Mouse (Mus musculus): ENCODE data around the gene Msi2. TPM values are rescaled to one million over a fixed set of nuclear protein-coding genes. Genes with fewer than 3 reads are reported as not detected.

The Msi2 gene
- total and polyA plus RNA-seq, 2 experiments from 2014 or later = 26.9 to 133 TPM

GRCm38 (mm10) chr11:88604635-88605034 is 113.7 kb downstream of the Msi2 start:
- H3K36me3 ChIP-seq (ENCODE audit: insufficient read depth, low read length) = no peaks in the 10 kb centered on the region
- H3K4me3 ChIP-seq (ENCODE audit: low read depth, low read length) = no peak overlapping the region
- H3K9me3 ChIP-seq (ENCODE audit: low read length) = no peaks in the 10 kb centered on the region
- TF ChIP-seq CTCF (IDR thresholded peaks at IDR 0.05) = no peak
- H3K27me3 ChIP-seq (ENCODE audit: insufficient read depth, low read length) = no peaks in the 10 kb centered on the region
- DNase-seq (ENCODE audit: low spot score) (no peak), ATAC-seq (ENCODE audit: low FRiP score) (no peak)
- H3K9ac ChIP-seq (replicated peaks; ENCODE audit: low read length, poor library complexity, severe bottlenecking) = no peak overlapping the region
- peaks cover 10% of the 10 kb centered on the region for H3K4me1 ChIP-seq (ENCODE audit: insufficient read depth, low read length)
- H3K4me2 ChIP-seq (ENCODE audit: low read depth, low read length, poor library complexity, severe bottlenecking) = no peak overlapping the region
- H3K27ac ChIP-seq (ENCODE audit: low read depth, low read length) = no peak overlapping the region
- WGBS = 56% methylated on average over 2 of the region's 2 CpGs

DNA sequence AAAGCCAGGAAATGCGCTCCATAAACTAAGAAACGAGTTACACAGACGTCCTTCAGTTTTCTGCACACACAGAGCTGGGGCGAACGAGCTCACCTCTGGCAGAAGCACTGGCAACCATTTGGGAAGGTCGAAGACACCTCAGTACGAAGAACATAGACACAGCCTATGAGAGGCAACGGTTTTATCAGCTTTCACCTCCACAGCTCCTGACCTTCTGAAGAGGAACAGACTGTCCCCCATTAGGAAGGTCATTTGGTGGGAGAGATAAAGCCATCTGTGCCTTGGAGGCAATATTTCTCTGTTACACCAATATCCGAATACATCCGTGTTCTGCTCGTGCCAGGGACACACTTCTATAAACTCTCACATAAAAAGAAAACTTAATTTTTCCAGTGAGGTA is 114.9 kb downstream of the Msi2 start:
- no peaks in the 10 kb centered on the region for H3K9me3 ChIP-seq (ENCODE audit: low read length)
- H3K9ac ChIP-seq (replicated peaks; ENCODE audit: low read length, poor library complexity, severe bottlenecking) = no peak overlapping the region
- ATAC-seq (ENCODE audit: low FRiP score) = no peak
- no peaks in the 10 kb centered on the region for H3K27me3 ChIP-seq (ENCODE audit: insufficient read depth, low read length)
- 90% methylated on average over 11 of the region's 11 CpGs for WGBS
- H3K4me2 ChIP-seq (ENCODE audit: low read depth, low read length, poor library complexity, severe bottlenecking) = no peak overlapping the region
- no peak for DNase-seq (ENCODE audit: low spot score)
- H3K27ac ChIP-seq (ENCODE audit: low read depth, low read length) = no peak overlapping the region
- peaks cover 12% of the 10 kb centered on the region for H3K4me1 ChIP-seq (ENCODE audit: insufficient read depth, low read length)
- no peaks in the 10 kb centered on the region for H3K36me3 ChIP-seq (ENCODE audit: insufficient read depth, low read length)
- no peak for TF ChIP-seq CTCF (IDR thresholded peaks at IDR 0.05)
- no peak overlapping the region for H3K4me3 ChIP-seq (ENCODE audit: low read depth, low read length)

DNA sequence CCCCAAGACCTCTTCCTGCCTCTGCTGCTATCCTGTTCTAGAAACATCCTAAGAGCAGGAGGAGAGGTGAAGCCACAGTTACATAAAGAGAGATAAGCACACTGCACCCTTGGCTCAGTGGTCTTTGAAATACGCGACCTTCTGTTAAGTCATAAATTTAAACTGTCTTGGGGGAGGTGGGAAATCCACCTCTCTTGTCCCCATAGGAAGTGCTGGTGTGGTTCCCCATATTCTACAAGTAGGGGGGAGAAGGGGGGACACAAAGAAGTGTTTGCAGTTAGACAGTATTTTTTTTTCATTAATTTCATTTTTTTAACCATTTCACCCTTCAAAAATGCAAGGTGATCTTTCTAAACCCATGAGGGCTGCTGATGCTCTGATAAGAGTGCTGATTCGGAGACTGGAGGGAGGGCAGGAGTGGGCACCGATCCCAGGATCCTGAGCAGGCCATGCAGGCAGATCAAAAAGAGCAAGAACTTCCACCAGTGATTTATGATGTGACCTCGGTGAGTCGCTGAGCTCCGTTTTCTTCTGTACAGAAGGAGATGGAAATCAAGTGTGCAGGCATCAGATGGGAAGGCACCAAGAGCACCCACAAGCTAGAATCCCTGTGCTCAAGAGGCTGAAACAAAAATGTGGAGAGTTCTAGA is 115.7 kb downstream of the Msi2 start:
- H3K36me3 ChIP-seq (ENCODE audit: insufficient read depth, low read length) = no peaks in the 10 kb centered on the region
- H3K9ac ChIP-seq (replicated peaks; ENCODE audit: low read length, poor library complexity, severe bottlenecking) = no peak overlapping the region
- TF ChIP-seq CTCF (IDR thresholded peaks at IDR 0.05) = no peak
- 90% methylated on average over 7 of the region's 7 CpGs for WGBS
- H3K27ac ChIP-seq (ENCODE audit: low read depth, low read length) = no peak overlapping the region
- DNase-seq (ENCODE audit: low spot score) (no peak), ATAC-seq (ENCODE audit: low FRiP score) (no peak)
- no peaks in the 10 kb centered on the region for H3K9me3 ChIP-seq (ENCODE audit: low read length)
- no peaks in the 10 kb centered on the region for H3K27me3 ChIP-seq (ENCODE audit: insufficient read depth, low read length)
- H3K4me3 ChIP-seq (ENCODE audit: low read depth, low read length) = no peak overlapping the region
- peaks cover 8% of the 10 kb centered on the region for H3K4me1 ChIP-seq (ENCODE audit: insufficient read depth, low read length)
- H3K4me2 ChIP-seq (ENCODE audit: low read depth, low read length, poor library complexity, severe bottlenecking) = no peak overlapping the region

- no peak overlapping the region for H3K4me3 ChIP-seq (ENCODE audit: low read depth, low read length)
- no peak overlapping the region for H3K27ac ChIP-seq (ENCODE audit: low read depth, low read length)
- H3K9ac ChIP-seq (replicated peaks; ENCODE audit: low read length, poor library complexity, severe bottlenecking) = no peak overlapping the region
- peaks cover 4% of the 10 kb centered on the region for H3K4me1 ChIP-seq (ENCODE audit: insufficient read depth, low read length)
- WGBS = 88% methylated on average over 3 of the region's 3 CpGs
- no peaks in the 10 kb centered on the region for H3K36me3 ChIP-seq (ENCODE audit: insufficient read depth, low read length)
- H3K27me3 ChIP-seq (ENCODE audit: insufficient read depth, low read length) = no peaks in the 10 kb centered on the region
- no peaks in the 10 kb centered on the region for H3K9me3 ChIP-seq (ENCODE audit: low read length)
- no peak for ATAC-seq (ENCODE audit: low FRiP score)
- H3K4me2 ChIP-seq (ENCODE audit: low read depth, low read length, poor library complexity, severe bottlenecking) = no peak overlapping the region
- no peak for DNase-seq (ENCODE audit: low spot score)
- TF ChIP-seq CTCF (IDR thresholded peaks at IDR 0.05) = no peak
Observed at GRCm38 (mm10) chr11:88600194-88600593, 118.1 kb downstream of the Msi2 start.

GRCm38 (mm10) chr11:88599332-88600130 is 118.8 kb downstream of the Msi2 start:
- WGBS = 56% methylated on average over 17 of the region's 17 CpGs
- TF ChIP-seq CTCF (IDR thresholded peaks at IDR 0.05) = no peak
- H3K4me2 ChIP-seq (ENCODE audit: low read depth, low read length, poor library complexity, severe bottlenecking) = no peak overlapping the region
- H3K9me3 ChIP-seq (ENCODE audit: low read length) = no peaks in the 10 kb centered on the region
- H3K4me3 ChIP-seq (ENCODE audit: low read depth, low read length) = no peak overlapping the region
- H3K4me1 ChIP-seq (ENCODE audit: insufficient read depth, low read length) = peaks cover 4% of the 10 kb centered on the region
- no peak overlapping the region for H3K9ac ChIP-seq (replicated peaks; ENCODE audit: low read length, poor library complexity, severe bottlenecking)
- DNase-seq (ENCODE audit: low spot score) (no peak), ATAC-seq (ENCODE audit: low FRiP score) (no peak)
- no peaks in the 10 kb centered on the region for H3K27me3 ChIP-seq (ENCODE audit: insufficient read depth, low read length)
- no peaks in the 10 kb centered on the region for H3K36me3 ChIP-seq (ENCODE audit: insufficient read depth, low read length)
- peak overlapping the region; percentile 1; the same call in 1 of the 2 replicates for H3K27ac ChIP-seq (ENCODE audit: low read depth, low read length)

GRCm38 (mm10) chr11:88598848-88599175 is 119.5 kb downstream of the Msi2 start:
- TF ChIP-seq CTCF (IDR thresholded peaks at IDR 0.05) = no peak
- H3K9ac ChIP-seq (replicated peaks; ENCODE audit: low read length, poor library complexity, severe bottlenecking) = no peak overlapping the region
- no peak overlapping the region for H3K27ac ChIP-seq (ENCODE audit: low read depth, low read length)
- ATAC-seq (ENCODE audit: low FRiP score) (no peak), DNase-seq (ENCODE audit: low spot score) (no peak)
- no peaks in the 10 kb centered on the region for H3K36me3 ChIP-seq (ENCODE audit: insufficient read depth, low read length)
- peaks cover 4% of the 10 kb centered on the region for H3K4me1 ChIP-seq (ENCODE audit: insufficient read depth, low read length)
- H3K4me3 ChIP-seq (ENCODE audit: low read depth, low read length) = no peak overlapping the region
- no peaks in the 10 kb centered on the region for H3K9me3 ChIP-seq (ENCODE audit: low read length)
- WGBS = 67% methylated on average over 3 of the region's 3 CpGs
- H3K27me3 ChIP-seq (ENCODE audit: insufficient read depth, low read length) = no peaks in the 10 kb centered on the region
- no peak overlapping the region for H3K4me2 ChIP-seq (ENCODE audit: low read depth, low read length, poor library complexity, severe bottlenecking)
